Mouse (Mus musculus) splenic B cell, adult 2 months (primary cell): ENCODE data around the gene Capzb.

Experiments used
- DNase-seq: peaks from one replicate; pipeline ENCODE4 v3.0.0-alpha.2; 2011; ENCODE audit warnings: low read depth, low spot score
- H3K27me3 ChIP-seq: 2 replicates; pipeline ENCODE4 v1.6.1; 2012; ENCODE audit warnings: mild to moderate bottlenecking, low read length, moderate library complexity, mixed read lengths; ENCODE audit not compliant: control insufficient read depth, poor library complexity, insufficient read depth, severe bottlenecking
- H3K36me3 ChIP-seq: 2 replicates; pipeline ENCODE4 v1.6.1; 2012; ENCODE audit warnings: mild to moderate bottlenecking, low read length, moderate library complexity, mixed read lengths; ENCODE audit not compliant: control insufficient read depth, poor library complexity, insufficient read depth, severe bottlenecking

Gene Capzb

GRCm38 (mm10) chr4:139211975-139212831, 19.5 kb downstream of the Capzb start:
- DNase-seq: peak; percentile 71
- no peaks in the 10 kb centered on the region; the same call in none of the 2 replicates for H3K36me3 ChIP-seq

GRCm38 (mm10) chr4:139213086-139213485, 20.4 kb downstream of the Capzb start:
- no peak for DNase-seq
- H3K27me3 ChIP-seq: no peaks in the 10 kb centered on the region
- H3K36me3 ChIP-seq: no peaks in the 10 kb centered on the region; the same call in none of the 2 replicates

More at GRCm38 (mm10) chr4:139211975-139212831, 19.5 kb downstream of the Capzb start:
- no peaks in the 10 kb centered on the region for H3K27me3 ChIP-seq

GRCm38 (mm10) chr4:139213935-139214371, 21.3 kb downstream of the Capzb start:
- Histone ChIP-seq H3K36me3 (no peaks in the 10 kb centered on the region; the same call in none of the 2 replicates), H3K27me3 (no peaks in the 10 kb centered on the region)
- DNase-seq: peak; percentile 28

GRCm38 (mm10) chr4:139216566-139216965, 23.9 kb downstream of the Capzb start:
- no peaks in the 10 kb centered on the region; the same call in 1 of the 2 replicates for H3K36me3 ChIP-seq
- no peaks in the 10 kb centered on the region for H3K27me3 ChIP-seq
- DNase-seq: no peak

GRCm38 (mm10) chr4:139218539-139218938, 25.8 kb downstream of the Capzb start:
- no peak for DNase-seq
- no peaks in the 10 kb centered on the region for H3K36me3 ChIP-seq
- no peaks in the 10 kb centered on the region for H3K27me3 ChIP-seq

GRCm38 (mm10) chr4:139219656-139220055, 27.0 kb downstream of the Capzb start:
- H3K27me3 ChIP-seq: no peaks in the 10 kb centered on the region

GRCm38 (mm10) chr4:139220978-139221377, 28.3 kb downstream of the Capzb start:
- DNase-seq: peak; percentile 72
- Histone ChIP-seq H3K36me3 (no peaks in the 10 kb centered on the region), H3K27me3 (no peaks in the 10 kb centered on the region)

More at GRCm38 (mm10) chr4:139219656-139220055, 27.0 kb downstream of the Capzb start:
- no peak for DNase-seq
- H3K36me3 ChIP-seq: no peaks in the 10 kb centered on the region

- Histone ChIP-seq H3K36me3 (no peaks in the 10 kb centered on the region; the same call in 1 of the 2 replicates), H3K27me3 (no peaks in the 10 kb centered on the region)
- DNase-seq: no peak
Measured at GRCm38 (mm10) chr4:139221837-139222236, 29.1 kb downstream of the Capzb start.

- no peaks in the 10 kb centered on the region; the same call in 1 of the 2 replicates for H3K36me3 ChIP-seq
- no peaks in the 10 kb centered on the region for H3K27me3 ChIP-seq
- DNase-seq: no peak
Measured at GRCm38 (mm10) chr4:139225115-139225514, 32.4 kb downstream of the Capzb start.

- Histone ChIP-seq H3K36me3 (no peaks in the 10 kb centered on the region; the same call in 1 of the 2 replicates), H3K27me3 (no peaks in the 10 kb centered on the region)
- DNase-seq: no peak
Measured at GRCm38 (mm10) chr4:139225944-139226343, 33.2 kb downstream of the Capzb start.

- DNase-seq: no peak
- no peaks in the 10 kb centered on the region; the same call in 1 of the 2 replicates for H3K36me3 ChIP-seq
Measured at GRCm38 (mm10) chr4:139226504-139227216, 34.0 kb downstream of the Capzb start.

GRCm38 (mm10) chr4:139227923-139228322, 35.2 kb downstream of the Capzb start:
- Histone ChIP-seq H3K27me3 (no peaks in the 10 kb centered on the region), H3K36me3 (no peaks in the 10 kb centered on the region; the same call in 1 of the 2 replicates)
- no peak for DNase-seq

More at GRCm38 (mm10) chr4:139226504-139227216, 34.0 kb downstream of the Capzb start:
- H3K27me3 ChIP-seq: no peaks in the 10 kb centered on the region

- no peak for DNase-seq
Measured at GRCm38 (mm10) chr4:139229271-139229670, 36.6 kb downstream of the Capzb start.

GRCm38 (mm10) chr4:139230376-139231120, 37.8 kb downstream of the Capzb start:
- DNase-seq: peak; percentile 67
- Histone ChIP-seq H3K27me3 (no peaks in the 10 kb centered on the region), H3K36me3 (no peaks in the 10 kb centered on the region; the same call in 1 of the 2 replicates)

More at GRCm38 (mm10) chr4:139229271-139229670, 36.6 kb downstream of the Capzb start:
- Histone ChIP-seq H3K27me3 (no peaks in the 10 kb centered on the region), H3K36me3 (no peaks in the 10 kb centered on the region; the same call in 1 of the 2 replicates)
